In genomic region chr2:9801484-9801883, GRCm38 (mm10) we compare ENCODE assay signal across 16 mouse cellular contexts.
A peak's percentile ranks its signal among the peaks of the same experiment; 100 is the strongest.
DNase-seq lines count a peak whose midpoint lies in the region; ATAC-seq lines count a peak whose summit lies in the region.
"Had no signal": no experiment of that assay in that cellular context is flagged by ENCODE, and none has a peak within 500 bp of the region (broad histone marks: within the 10 kb centered on the region; RNA-seq: fewer than 3 reads in every experiment).

No protein-coding gene starts in this region.

- peak; percentile 73 for ATAC-seq in monocyte, adult 5-6 weeks (replicated peaks; ENCODE audit: insufficient number of reproducible peaks, low FRiP score, low TSS enrichment, poor library complexity, severe bottlenecking)
- ATAC-seq in erythroblast, adult 5-6 weeks (replicated peaks; ENCODE audit: low FRiP score, poor library complexity, severe bottlenecking) = no peak

- peak; percentile 40 for DNase-seq in CD4-positive, CD25-positive, alpha-beta regulatory T cell, adult 2 months (ENCODE audit: low read depth, low spot score)
- DNase-seq in c-Kit-positive CD71-negative TER-119-negative erythroid progenitor cells, embryonic 14.5 days (ENCODE audit: low read depth) = peak; percentile 20
- DNase-seq in thymus, postnatal 25 days = peak; percentile 22
- DNase-seq in frontal cortex, postnatal 14 days (ENCODE audit: low spot score in 2 of 2) = no peak
- no peak for DNase-seq in cerebellum, postnatal 36 days
- DNase-seq: adrenal gland, postnatal 25 days; cerebellum, adult 9-10 months; embryo, embryonic 11 days; gastrocnemius, postnatal 36 days; heart, postnatal 4 days; kidney, adult 9 months; kidney, postnatal 36 days; lung, embryonic 14.5 days; lung, postnatal 4 days had no signal

Comparison
In these comparisons a context has a peak if more than half of its experiments do, and no peak if none do; other contexts are left out.
1. DNase-seq: peak in CD4-positive, CD25-positive, alpha-beta regulatory T cell, adult 2 months (single experiment), c-Kit-positive CD71-negative TER-119-negative erythroid progenitor cells, embryonic 14.5 days (single experiment) and thymus, postnatal 25 days (single experiment); none in frontal cortex, postnatal 14 days (0 of 2) and cerebellum, postnatal 36 days (0 of 2).